Mouse (Mus musculus): ENCODE results near the gene Cd82. TPM values are rescaled to one million over a fixed set of nuclear protein-coding genes. Genes with fewer than 3 reads are reported as not detected.

Cd82 gene
- total RNA-seq, 4 experiments from 2014 or later = 21.7 to 42.4 (median 29.3) TPM

Small RNAs within 50 kb of the gene (microRNA-seq; reads per million reads assigned to microRNA genes)
- gene Mir7001 = 0 reads per million in 2 experiments

Other genes starting within 250 kb of the Cd82 start
- 10 to 100 TPM; 20.9 to 31.4 (median 27.3) TPM for gene Tspan18, start 128.6 kb downstream of the Cd82 start, total RNA-seq (2022)
- gene Gm10803, start 97.4 kb upstream of the Cd82 start, total RNA-seq (2022) = not detected
- gene Alx4, start 179.2 kb upstream of the Cd82 start, total RNA-seq (2022) = 1 to 10 TPM in 2 of 4 experiments, under 1 TPM in 2; 0.85 to 1.1 (median 0.97) TPM